12 mouse cellular contexts compared by ENCODE assay signal in genomic region chr4:119682596-119682995, GRCm38 (mm10). TPM values are rescaled to one million over a fixed set of nuclear protein-coding genes. Genes with fewer than 3 reads are reported as not detected.
A peak's percentile ranks its signal among the peaks of the same experiment; 100 is the strongest.
DNase-seq lines count a peak whose midpoint lies in the region; ATAC-seq and TF ChIP-seq lines count a peak whose summit lies in the region.
"Had no signal": no experiment of that assay in that cellular context is flagged by ENCODE, and none has a peak within 500 bp of the region (broad histone marks: within the 10 kb centered on the region; RNA-seq: fewer than 3 reads in every experiment).

No protein-coding gene starts in this region.

- no peaks in the 10 kb centered on the region for H3K27me3 ChIP-seq in forebrain, embryonic 14.5 days (replicated peaks; ENCODE audit: control insufficient read depth, insufficient read depth, low read length)
- H3K27me3 ChIP-seq in forebrain, embryonic 16.5 days (replicated peaks; ENCODE audit: control insufficient read depth, insufficient read depth, low read length): no peaks in the 10 kb centered on the region
- H3K27me3 ChIP-seq in neural tube, embryonic 11.5 days (ENCODE audit: control insufficient read depth, insufficient read depth, low read length): no peaks in the 10 kb centered on the region
- no peaks in the 10 kb centered on the region for H3K27me3 ChIP-seq in hindbrain, postnatal 0 days (ENCODE audit: insufficient read depth, low read length)
- no peaks in the 10 kb centered on the region for H3K27me3 ChIP-seq in cerebellum, adult 2 months (ENCODE audit: control insufficient read depth, insufficient read depth, low read length)
- H3K27me3 ChIP-seq in stomach, postnatal 0 days (ENCODE audit: control insufficient read depth, insufficient read depth, low read length): no peaks in the 10 kb centered on the region

- no peak for TF ChIP-seq POLR2A in cerebellum, adult 2 months (IDR thresholded peaks at IDR 0.05; ENCODE audit: borderline replicate concordance, insufficient read depth, low read length)

- TF ChIP-seq CTCF in hindbrain, postnatal 0 days (IDR thresholded peaks at IDR 0.05; ENCODE audit: low read depth): no peak
- TF ChIP-seq CTCF in cerebellum, adult 2 months (IDR thresholded peaks at IDR 0.05; ENCODE audit: borderline replicate concordance, insufficient read depth, low read depth, low read length): no peak
- no peak for TF ChIP-seq CTCF in stomach, postnatal 0 days (IDR thresholded peaks at IDR 0.05; ENCODE audit: low read depth)

- ATAC-seq in forebrain, embryonic 14.5 days: no peak
- no peak for ATAC-seq in forebrain, embryonic 16.5 days
- ATAC-seq in neural tube, embryonic 11.5 days (ENCODE audit: insufficient read depth, low FRiP score, low TSS enrichment): no peak
- 0 out of 2 replicates have a peak, but pooled peaks have one; percentile 35 for ATAC-seq in hindbrain, postnatal 0 days
- no peak for ATAC-seq in stomach, postnatal 0 days (ENCODE audit: low FRiP score, low TSS enrichment)
- ATAC-seq: CD4-positive, CD25-positive, alpha-beta regulatory T cell, adult 4 months had no signal

- 49% methylated on average over 5 of the region's 5 CpGs for WGBS in forebrain, embryonic 14.5 days
- WGBS in forebrain, embryonic 16.5 days: 47% methylated on average over 5 of the region's 5 CpGs
- WGBS in neural tube, embryonic 11.5 days: 43% methylated on average over 5 of the region's 5 CpGs
- 24% methylated on average over 5 of the region's 5 CpGs for WGBS in hindbrain, postnatal 0 days
- 38% methylated on average over 5 of the region's 5 CpGs for WGBS in cerebellum, adult 2 months
- WGBS in stomach, postnatal 0 days: 68% methylated on average over 5 of the region's 5 CpGs

- H3K4me1 ChIP-seq in forebrain, embryonic 14.5 days (ENCODE audit: control insufficient read depth, insufficient read depth, low read length): no peaks in the 10 kb centered on the region; the same call in 1 of the 2 replicates
- H3K4me1 ChIP-seq in forebrain, embryonic 16.5 days (replicated peaks; ENCODE audit: control insufficient read depth, insufficient read depth, low read length): no peaks in the 10 kb centered on the region
- peaks cover 3% of the 10 kb centered on the region; the same call in 1 of the 2 replicates for H3K4me1 ChIP-seq in neural tube, embryonic 11.5 days (ENCODE audit: control insufficient read depth, insufficient read depth, low read length)
- no peaks in the 10 kb centered on the region for H3K4me1 ChIP-seq in hindbrain, postnatal 0 days (ENCODE audit: insufficient read depth, low read length)
- H3K4me1 ChIP-seq in cerebellum, adult 2 months (ENCODE audit: control insufficient read depth, insufficient read depth, low read length): no peaks in the 10 kb centered on the region; the same call in 1 of the 2 replicates
- no peaks in the 10 kb centered on the region for H3K4me1 ChIP-seq in stomach, postnatal 0 days (replicated peaks; ENCODE audit: control insufficient read depth, insufficient read depth)

- no peak overlapping the region for H3K9ac ChIP-seq in forebrain, embryonic 14.5 days (ENCODE audit: low read length)
- H3K9ac ChIP-seq in forebrain, embryonic 16.5 days (replicated peaks; ENCODE audit: low read depth, low read length): no peak overlapping the region
- no peak overlapping the region for H3K9ac ChIP-seq in neural tube, embryonic 11.5 days (ENCODE audit: low read length)
- H3K9ac ChIP-seq in hindbrain, postnatal 0 days (replicated peaks; ENCODE audit: low read length): no peak overlapping the region
- no peak overlapping the region for H3K9ac ChIP-seq in stomach, postnatal 0 days (ENCODE audit: low read length)

- no peaks in the 10 kb centered on the region for H3K9me3 ChIP-seq in forebrain, embryonic 14.5 days (replicated peaks; ENCODE audit: control insufficient read depth, low read length)
- H3K9me3 ChIP-seq in forebrain, embryonic 16.5 days (ENCODE audit: control insufficient read depth, low read length): no peaks in the 10 kb centered on the region
- H3K9me3 ChIP-seq in neural tube, embryonic 11.5 days (ENCODE audit: control insufficient read depth, low read length): no peaks in the 10 kb centered on the region
- no peaks in the 10 kb centered on the region for H3K9me3 ChIP-seq in hindbrain, postnatal 0 days (ENCODE audit: low read length)
- H3K9me3 ChIP-seq in stomach, postnatal 0 days (ENCODE audit: control insufficient read depth, low read length): no peaks in the 10 kb centered on the region

- H3K4me3 ChIP-seq in forebrain, embryonic 14.5 days (ENCODE audit: low read depth, low read length): no peak overlapping the region
- no peak overlapping the region for H3K4me3 ChIP-seq in forebrain, embryonic 16.5 days (replicated peaks; ENCODE audit: low read length)
- no peak overlapping the region for H3K4me3 ChIP-seq in neural tube, embryonic 11.5 days (ENCODE audit: low read depth, low read length)
- H3K4me3 ChIP-seq in hindbrain, postnatal 0 days (ENCODE audit: low read length): no peak overlapping the region
- H3K4me3 ChIP-seq in cerebellum, adult 2 months (replicated peaks; ENCODE audit: insufficient read depth, low read depth, low read length): no peak overlapping the region
- no peak overlapping the region for H3K4me3 ChIP-seq in stomach, postnatal 0 days (ENCODE audit: low read depth, low read length)
- H3K4me3 ChIP-seq: left cerebral cortex, adult 2 months had no signal

- no peak for TF ChIP-seq EP300 in stomach, postnatal 0 days (optimal IDR thresholded peaks at IDR 0.05)

- H3K36me3 ChIP-seq in forebrain, embryonic 14.5 days (ENCODE audit: control insufficient read depth, insufficient read depth, low read length): no peaks in the 10 kb centered on the region
- H3K36me3 ChIP-seq in forebrain, embryonic 16.5 days (ENCODE audit: control insufficient read depth, insufficient read depth): no peaks in the 10 kb centered on the region
- H3K36me3 ChIP-seq in neural tube, embryonic 11.5 days (ENCODE audit: control insufficient read depth, insufficient read depth, low read length): no peaks in the 10 kb centered on the region
- H3K36me3 ChIP-seq in hindbrain, postnatal 0 days (ENCODE audit: insufficient read depth, low read length): no peaks in the 10 kb centered on the region
- H3K36me3 ChIP-seq in stomach, postnatal 0 days (ENCODE audit: control insufficient read depth, insufficient read depth, low read length): no peaks in the 10 kb centered on the region

- DNase-seq in forebrain, embryonic 14.5 days (ENCODE audit: low spot score): peak; percentile 39
- DNase-seq in neural tube, embryonic 11.5 days (ENCODE audit: low spot score): peak; percentile 40
- no peak for DNase-seq in neural tube, embryonic 10.5 days (ENCODE audit: extremely low spot score, low spot score)
- DNase-seq in hindbrain, postnatal 0 days (ENCODE audit: low spot score): peak; percentile 52
- DNase-seq in thymus, adult 18-20 months: no peak
- DNase-seq in cerebellum, adult 2 months: no peak
- DNase-seq in stomach, postnatal 0 days (ENCODE audit: low spot score): no peak
- DNase-seq: lung, adult 2 months; right cerebral cortex, postnatal 25 days had no signal

- no peak overlapping the region for H3K4me2 ChIP-seq in forebrain, embryonic 14.5 days (ENCODE audit: low read length)
- H3K4me2 ChIP-seq in forebrain, embryonic 16.5 days (ENCODE audit: low read length): no peak overlapping the region
- no peak overlapping the region for H3K4me2 ChIP-seq in neural tube, embryonic 11.5 days (ENCODE audit: low read depth)
- no peak overlapping the region for H3K4me2 ChIP-seq in hindbrain, postnatal 0 days (ENCODE audit: low read depth, low read length)
- no peak overlapping the region for H3K4me2 ChIP-seq in stomach, postnatal 0 days (replicated peaks; ENCODE audit: low read depth)

- H3K27ac ChIP-seq in forebrain, embryonic 14.5 days (ENCODE audit: low read depth, low read length): no peak overlapping the region
- no peak overlapping the region for H3K27ac ChIP-seq in forebrain, embryonic 16.5 days (ENCODE audit: low read length)
- no peak overlapping the region for H3K27ac ChIP-seq in neural tube, embryonic 11.5 days (ENCODE audit: low read depth, low read length)
- H3K27ac ChIP-seq in hindbrain, postnatal 0 days: no peak overlapping the region
- H3K27ac ChIP-seq in cerebellum, adult 2 months (ENCODE audit: insufficient read depth, low read length): no peak overlapping the region
- no peak overlapping the region for H3K27ac ChIP-seq in stomach, postnatal 0 days (replicated peaks)
- H3K27ac ChIP-seq: left cerebral cortex, adult 2 months had no signal

RNA-seq across cellular contexts. Expression of gene Guca2b, which starts 23.8 kb away (rescaled TPM):
- polyA plus RNA-seq in forebrain, embryonic 14.5 days (2014; fragmentation: Nextera tagmentation; extraction: Ambion mirVana): not detected in 2 replicates
- not detected in 2 replicates for polyA plus RNA-seq in forebrain, embryonic 16.5 days (2015; fragmentation: Nextera tagmentation; extraction: Ambion mirVana)
- not detected in 2 replicates for polyA plus RNA-seq in neural tube, embryonic 11.5 days (2014; fragmentation: Nextera tagmentation; extraction: Ambion mirVana)
- total RNA-seq in hindbrain, postnatal 0 days (2014; rRNA removed): not detected in 2 replicates
- not detected in 2 replicates for polyA plus RNA-seq in hindbrain, postnatal 0 days (2015; fragmentation: Nextera tagmentation; extraction: Ambion mirVana)
- not detected in 2 replicates for polyA plus RNA-seq in cerebellum, adult 2 months (2012; rRNA removed)
- polyA plus RNA-seq in stomach, postnatal 0 days (2015; fragmentation: Nextera tagmentation; extraction: Ambion mirVana): 1.1 and 1.2 TPM in 2 replicates
- total RNA-seq: left cerebral cortex, adult 2 months had no signal
- polyA plus RNA-seq: CD4-positive, CD25-positive, alpha-beta regulatory T cell, adult 4 months; lung, adult 2 months had no signal

RNA-seq across cellular contexts. Expression of gene Guca2a, which starts 45.1 kb away (rescaled TPM):
- not detected in 2 replicates for polyA plus RNA-seq in forebrain, embryonic 14.5 days (2014; fragmentation: Nextera tagmentation; extraction: Ambion mirVana)
- polyA plus RNA-seq in forebrain, embryonic 16.5 days (2015; fragmentation: Nextera tagmentation; extraction: Ambion mirVana): not detected in 2 replicates
- polyA plus RNA-seq in neural tube, embryonic 11.5 days (2014; fragmentation: Nextera tagmentation; extraction: Ambion mirVana): not detected in 2 replicates
- total RNA-seq in hindbrain, postnatal 0 days (2014; rRNA removed): not detected in 2 replicates
- polyA plus RNA-seq in hindbrain, postnatal 0 days (2015; fragmentation: Nextera tagmentation; extraction: Ambion mirVana): not detected in 2 replicates
- not detected in 2 replicates for polyA plus RNA-seq in cerebellum, adult 2 months (2012; rRNA removed)
- 0.88 and 1.0 TPM in 2 replicates for polyA plus RNA-seq in stomach, postnatal 0 days (2015; fragmentation: Nextera tagmentation; extraction: Ambion mirVana)
- total RNA-seq: left cerebral cortex, adult 2 months had no signal
- polyA plus RNA-seq: CD4-positive, CD25-positive, alpha-beta regulatory T cell, adult 4 months; lung, adult 2 months had no signal

RNA-seq across cellular contexts. Expression of gene Hivep3, which starts 51.0 kb away (rescaled TPM):
- 13.8 and 18.8 TPM in 2 replicates for polyA plus RNA-seq in forebrain, embryonic 14.5 days (2014; fragmentation: Nextera tagmentation; extraction: Ambion mirVana)
- 23.1 and 26.4 TPM in 2 replicates for polyA plus RNA-seq in forebrain, embryonic 16.5 days (2015; fragmentation: Nextera tagmentation; extraction: Ambion mirVana)
- polyA plus RNA-seq in neural tube, embryonic 11.5 days (2014; fragmentation: Nextera tagmentation; extraction: Ambion mirVana): 4.0 and 5.7 TPM in 2 replicates
- 11.0 and 27.1 TPM in 2 replicates for total RNA-seq in hindbrain, postnatal 0 days (2014; rRNA removed)
- polyA plus RNA-seq in hindbrain, postnatal 0 days (2015; fragmentation: Nextera tagmentation; extraction: Ambion mirVana): 14.0 and 15.1 TPM in 2 replicates
- polyA plus RNA-seq in cerebellum, adult 2 months (2012; rRNA removed): 36.7 and 36.8 TPM in 2 replicates
- polyA plus RNA-seq in stomach, postnatal 0 days (2015; fragmentation: Nextera tagmentation; extraction: Ambion mirVana): 6.0 and 7.1 TPM in 2 replicates

Comparison
In these comparisons a context has a peak if more than half of its experiments do, and no peak if none do; other contexts are left out.
1. DNase-seq: peak in forebrain, embryonic 14.5 days (single experiment), neural tube, embryonic 11.5 days (single experiment) and hindbrain, postnatal 0 days (single experiment); none in neural tube, embryonic 10.5 days (single experiment), thymus, adult 18-20 months (0 of 2), cerebellum, adult 2 months (0 of 2) and stomach, postnatal 0 days (single experiment).